Mouse (Mus musculus): ENCODE data around the gene Tmem201.

DNA sequence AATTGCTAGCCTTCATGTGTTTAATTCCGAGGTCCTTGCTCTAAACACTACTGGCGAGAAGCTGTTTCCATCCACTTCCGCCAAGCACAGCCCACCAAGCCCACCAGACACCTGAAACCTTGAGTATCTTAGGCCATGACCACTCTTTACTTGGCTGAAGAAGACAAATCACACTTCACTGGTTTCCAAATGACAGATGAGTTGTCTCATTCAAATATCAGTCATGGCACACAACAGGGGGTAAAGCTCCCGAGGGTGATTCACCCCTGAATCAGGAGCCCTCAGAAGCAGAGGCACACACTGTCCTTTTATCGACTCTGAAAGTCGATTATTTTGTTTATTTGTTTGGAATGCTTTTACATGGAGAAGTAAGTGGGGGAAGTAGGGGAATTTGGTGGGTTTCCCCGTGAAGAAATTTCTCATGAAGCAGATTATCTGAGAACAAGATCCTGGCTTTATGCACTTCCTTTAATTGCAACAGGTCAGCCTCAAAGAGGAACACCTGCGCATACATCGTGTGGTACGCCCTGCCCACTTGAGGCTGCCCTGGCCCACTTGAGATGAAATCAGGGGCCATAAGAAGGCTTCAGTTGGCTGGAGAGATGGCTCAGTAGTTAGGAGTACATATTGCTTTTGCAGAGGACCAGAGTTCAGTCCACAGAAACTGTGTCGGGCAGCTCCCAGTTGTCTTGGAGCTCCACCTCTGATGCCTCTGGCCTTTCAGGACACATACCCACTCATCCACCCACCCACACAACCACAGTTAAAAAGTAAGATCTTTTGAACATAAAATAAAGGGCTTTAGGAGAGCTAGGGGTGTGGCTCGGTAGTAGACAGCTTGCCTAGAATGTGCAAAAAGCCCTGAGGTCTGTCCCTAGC is 47.8 kb downstream of the Tmem201 start:
- TF ChIP-seq NRF1 (IDR thresholded peaks at IDR 0.05; ENCODE audit: low read depth, low read length), result peak; percentile 59; the same call in 1 of the 2 replicates
- TF ChIP-seq CHD2 (IDR thresholded peaks at IDR 0.05; ENCODE audit: low read length), result no peak; the same call in none of the 2 replicates
- no peak for TF ChIP-seq CTCF (conservative IDR thresholded peaks at IDR 0.05 in 1 of 2, IDR thresholded peaks at IDR 0.05 in 1 of 2; ENCODE audit: low read depth in 2 of 2, low read length in 2 of 2)
- TF ChIP-seq E2F4 (IDR thresholded peaks at IDR 0.05; ENCODE audit: insufficient replicate concordance, low read depth, low read length), result no peak
- TF ChIP-seq MAX (IDR thresholded peaks at IDR 0.05; ENCODE audit: low read length), result 0 out of 2 replicates have a peak, but pooled peaks have one; percentile 57
- TF ChIP-seq NELFE (IDR thresholded peaks at IDR 0.05; ENCODE audit: low read depth, low read length), result no peak
- no peak for TF ChIP-seq TCF12 (IDR thresholded peaks at IDR 0.05; ENCODE audit: low read depth, low read length)
- 0 out of 2 replicates have a peak, but pooled peaks have one; percentile 18 for TF ChIP-seq ZMIZ1 (IDR thresholded peaks at IDR 0.05; ENCODE audit: low read depth, low read length)
- peak; percentile 77 for TF ChIP-seq EP300 (IDR thresholded peaks at IDR 0.05; ENCODE audit: low read length)
- TF ChIP-seq GABPA (IDR thresholded peaks at IDR 0.05; ENCODE audit: insufficient replicate concordance, low read depth, low read length), result no peak
- no peak for TF ChIP-seq ZKSCAN1 (IDR thresholded peaks at IDR 0.05; ENCODE audit: borderline replicate concordance, low read depth, low read length)
- TF ChIP-seq KAT2A (IDR thresholded peaks at IDR 0.05; ENCODE audit: insufficient replicate concordance, low read length), result 0 out of 2 replicates have a peak, but pooled peaks have one; percentile 37
- no peak for TF ChIP-seq MAFK (IDR thresholded peaks at IDR 0.05; ENCODE audit: insufficient replicate concordance, low read length)
- peak; percentile 44; the same call in 1 of the 2 replicates for TF ChIP-seq ETS1 (conservative IDR thresholded peaks at IDR 0.05; ENCODE audit: low read depth, low read length)
